Mouse (Mus musculus): Measurements from ENCODE around the gene Mlph. TPM values are rescaled to one million over a fixed set of nuclear protein-coding genes. Genes with fewer than 3 reads are reported as not detected.

Gene Mlph
- polyA plus RNA-seq, 1 experiment from 2014 or later, result 0.61 TPM

DNA sequence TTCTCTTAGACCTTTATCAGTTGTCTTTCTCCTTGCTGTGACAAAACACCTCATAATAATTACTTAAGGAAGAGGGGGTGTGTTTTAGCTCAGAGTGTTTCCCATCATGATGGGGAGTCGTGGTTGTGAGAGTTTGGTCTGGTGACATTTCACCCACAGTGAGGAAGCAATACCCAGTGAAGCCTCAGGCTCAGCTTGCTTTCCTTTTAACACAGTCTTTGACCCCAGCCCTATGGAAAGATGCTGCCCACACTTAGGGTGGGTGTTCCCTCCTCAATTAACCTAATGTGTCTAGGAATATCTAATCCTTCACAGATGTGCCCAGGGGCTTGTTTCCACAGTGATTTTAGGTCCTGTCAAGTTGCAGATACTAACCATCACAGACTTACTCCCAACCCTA, 16.9 kb upstream of the Mlph start:
- H3K4me2 ChIP-seq (replicated peaks), result no peak overlapping the region
- no peaks in the 10 kb centered on the region for H3K27me3 ChIP-seq

GRCm38 (mm10) chr1:90899816-90900215, 15.1 kb upstream of the Mlph start:
- ATAC-seq (ENCODE audit: low FRiP score, low read depth), result no peak
- no peak overlapping the region for H3K9ac ChIP-seq (replicated peaks)
- no peak overlapping the region for H3K27ac ChIP-seq (replicated peaks)
- H3K27me3 ChIP-seq, result peaks cover 3% of the 10 kb centered on the region; the same call in 1 of the 2 replicates
- no peak overlapping the region for H3K4me2 ChIP-seq (replicated peaks)
- no peaks in the 10 kb centered on the region for H3K9me3 ChIP-seq
- no peaks in the 10 kb centered on the region for H3K36me3 ChIP-seq
- H3K4me1 ChIP-seq, result no peaks in the 10 kb centered on the region; the same call in 1 of the 2 replicates
- H3K4me3 ChIP-seq, result no peak overlapping the region
- 90% methylated on average over 5 of the region's 5 CpGs for WGBS

More for the DNA sequence above, 16.9 kb upstream of the Mlph start:
- Histone ChIP-seq H3K4me3 (no peak overlapping the region), H3K4me1 (no peaks in the 10 kb centered on the region; the same call in 1 of the 2 replicates), H3K9ac (replicated peaks) (no peak overlapping the region), H3K36me3 (no peaks in the 10 kb centered on the region), H3K27ac (replicated peaks) (no peak overlapping the region), H3K9me3 (no peaks in the 10 kb centered on the region)
- 71% methylated on average over 1 of the region's 1 CpGs for WGBS
- ATAC-seq (ENCODE audit: low FRiP score, low read depth), result no peak

DNA sequence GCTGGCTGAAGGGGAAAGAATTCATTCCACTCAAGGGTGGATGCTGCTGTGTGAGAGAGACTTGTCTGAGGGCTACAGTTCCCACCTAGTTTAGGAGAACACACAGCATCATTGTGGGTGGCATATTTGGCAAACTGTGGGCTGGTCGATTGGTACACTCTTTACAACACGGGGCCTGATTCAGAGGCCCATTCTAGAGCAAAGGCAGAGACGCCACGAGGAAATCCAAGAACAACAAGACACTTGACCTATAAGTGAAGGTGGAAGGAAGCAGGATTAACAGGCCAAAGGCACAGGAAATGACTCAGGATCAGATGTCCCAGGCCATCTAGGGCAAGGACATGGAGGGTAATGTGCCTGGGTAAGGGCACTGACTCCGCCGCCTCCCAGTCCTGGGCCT, 14.5 kb upstream of the Mlph start:
- H3K27me3 ChIP-seq, result peaks cover 3% of the 10 kb centered on the region; the same call in 1 of the 2 replicates
- ATAC-seq (ENCODE audit: low FRiP score, low read depth), result no peak
- H3K9ac ChIP-seq (replicated peaks), result no peak overlapping the region
- no peak overlapping the region for H3K4me3 ChIP-seq
- no peaks in the 10 kb centered on the region for H3K9me3 ChIP-seq
- H3K36me3 ChIP-seq, result no peaks in the 10 kb centered on the region
- H3K27ac ChIP-seq (replicated peaks), result no peak overlapping the region
- H3K4me1 ChIP-seq, result no peaks in the 10 kb centered on the region; the same call in 1 of the 2 replicates
- WGBS, result 84% methylated on average over 6 of the region's 6 CpGs
- no peak overlapping the region for H3K4me2 ChIP-seq (replicated peaks)

- H3K9me3 ChIP-seq, result no peaks in the 10 kb centered on the region
- H3K9ac ChIP-seq (replicated peaks), result no peak overlapping the region
- no peak overlapping the region for H3K27ac ChIP-seq (replicated peaks)
- no peaks in the 10 kb centered on the region; the same call in 1 of the 2 replicates for H3K4me1 ChIP-seq
- H3K4me2 ChIP-seq (replicated peaks), result no peak overlapping the region
- H3K4me3 ChIP-seq, result no peak overlapping the region
- 64% methylated on average over 4 of the region's 4 CpGs for WGBS
- H3K36me3 ChIP-seq, result no peaks in the 10 kb centered on the region
- H3K27me3 ChIP-seq, result peaks cover 3% of the 10 kb centered on the region; the same call in 1 of the 2 replicates
- no peak for ATAC-seq (ENCODE audit: low FRiP score, low read depth)
These were observed 13.6 kb upstream of the Mlph start for GRCm38 (mm10) chr1:90901246-90901645.

- Histone ChIP-seq H3K27ac (replicated peaks) (no peak overlapping the region), H3K4me2 (replicated peaks) (no peak overlapping the region), H3K9me3 (no peaks in the 10 kb centered on the region), H3K36me3 (no peaks in the 10 kb centered on the region), H3K9ac (replicated peaks) (no peak overlapping the region), H3K4me1 (no peaks in the 10 kb centered on the region; the same call in 1 of the 2 replicates), H3K4me3 (no peak overlapping the region), H3K27me3 (peaks cover 3% of the 10 kb centered on the region; the same call in 1 of the 2 replicates)
- no peak for ATAC-seq (ENCODE audit: low FRiP score, low read depth)
- 84% methylated on average over 6 of the region's 6 CpGs for WGBS
These were observed 13.1 kb upstream of the Mlph start for GRCm38 (mm10) chr1:90901681-90902208.

DNA sequence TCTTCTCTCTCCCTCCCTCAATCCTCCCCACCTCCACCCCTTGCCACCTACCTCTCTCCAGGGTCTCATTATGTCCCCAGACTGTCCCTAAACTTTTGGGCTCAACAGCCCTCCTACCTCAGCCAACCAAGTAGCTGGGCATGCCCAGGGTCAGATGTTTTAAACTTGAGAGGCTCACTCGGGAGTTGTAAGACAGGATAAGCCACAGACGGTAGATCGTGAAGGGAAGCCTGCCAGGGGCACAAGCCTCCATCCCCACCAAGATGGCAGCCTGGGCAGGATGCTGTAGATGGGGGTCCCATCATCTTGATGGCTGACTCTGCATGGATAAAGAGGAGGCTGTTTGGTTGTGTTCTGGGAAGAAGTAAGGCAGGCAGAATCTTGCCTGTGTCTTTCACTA, 12.1 kb upstream of the Mlph start:
- Histone ChIP-seq H3K27ac (replicated peaks) (no peak overlapping the region), H3K9me3 (no peaks in the 10 kb centered on the region), H3K9ac (replicated peaks) (no peak overlapping the region), H3K27me3 (peaks cover 3% of the 10 kb centered on the region; the same call in 1 of the 2 replicates), H3K4me3 (no peak overlapping the region), H3K36me3 (no peaks in the 10 kb centered on the region), H3K4me1 (no peaks in the 10 kb centered on the region; the same call in 1 of the 2 replicates), H3K4me2 (replicated peaks) (no peak overlapping the region)
- ATAC-seq (ENCODE audit: low FRiP score, low read depth), result no peak
- 88% methylated on average over 3 of the region's 3 CpGs for WGBS

GRCm38 (mm10) chr1:90903211-90903945, 11.5 kb upstream of the Mlph start:
- H3K27me3 ChIP-seq, result peaks cover 3% of the 10 kb centered on the region; the same call in 1 of the 2 replicates
- no peak overlapping the region; the same call in 1 of the 2 replicates for H3K27ac ChIP-seq (replicated peaks)
- H3K4me3 ChIP-seq, result no peak overlapping the region
- H3K4me2 ChIP-seq (replicated peaks), result no peak overlapping the region
- ATAC-seq (ENCODE audit: low FRiP score, low read depth), result no peak
- H3K4me1 ChIP-seq, result no peaks in the 10 kb centered on the region; the same call in 1 of the 2 replicates
- 48% methylated on average over 3 of the region's 3 CpGs for WGBS
- H3K9ac ChIP-seq (replicated peaks), result no peak overlapping the region
- H3K9me3 ChIP-seq, result no peaks in the 10 kb centered on the region
- H3K36me3 ChIP-seq, result no peaks in the 10 kb centered on the region

DNA sequence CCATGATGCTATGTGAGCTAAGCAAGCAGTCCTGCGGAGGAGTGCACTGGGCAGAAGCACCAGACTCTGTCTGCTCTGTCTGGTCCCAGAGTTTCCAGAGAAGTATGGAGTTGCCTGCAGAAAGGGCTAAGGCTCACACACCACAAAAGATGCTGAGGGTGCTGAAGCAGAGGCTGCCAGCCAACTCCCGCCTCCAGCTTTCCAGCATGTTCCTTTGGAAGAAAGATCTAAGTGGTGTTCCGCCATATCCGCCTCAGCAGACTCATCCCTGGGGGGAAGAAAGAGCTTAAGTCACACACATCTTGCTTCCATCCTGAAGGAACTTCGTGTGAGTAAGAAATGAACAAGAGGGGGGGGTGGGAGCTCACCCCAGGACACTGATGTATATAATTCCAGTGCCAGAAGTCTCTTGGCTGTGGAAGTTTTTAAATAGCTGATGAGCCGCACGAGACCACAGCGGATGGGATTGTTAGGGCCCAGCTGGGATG, 10.9 kb upstream of the Mlph start:
- no peaks in the 10 kb centered on the region for H3K9me3 ChIP-seq
- no peak overlapping the region for H3K9ac ChIP-seq (replicated peaks)
- H3K4me1 ChIP-seq, result no peaks in the 10 kb centered on the region; the same call in 1 of the 2 replicates
- no peaks in the 10 kb centered on the region for H3K36me3 ChIP-seq
- H3K27me3 ChIP-seq, result peaks cover 6% of the 10 kb centered on the region; the same call in 1 of the 2 replicates
- no peak overlapping the region for H3K4me2 ChIP-seq (replicated peaks)
- ATAC-seq (ENCODE audit: low FRiP score, low read depth), result no peak
- WGBS, result 81% methylated on average over 8 of the region's 8 CpGs
- H3K27ac ChIP-seq (replicated peaks), result no peak overlapping the region
- H3K4me3 ChIP-seq, result no peak overlapping the region

DNA sequence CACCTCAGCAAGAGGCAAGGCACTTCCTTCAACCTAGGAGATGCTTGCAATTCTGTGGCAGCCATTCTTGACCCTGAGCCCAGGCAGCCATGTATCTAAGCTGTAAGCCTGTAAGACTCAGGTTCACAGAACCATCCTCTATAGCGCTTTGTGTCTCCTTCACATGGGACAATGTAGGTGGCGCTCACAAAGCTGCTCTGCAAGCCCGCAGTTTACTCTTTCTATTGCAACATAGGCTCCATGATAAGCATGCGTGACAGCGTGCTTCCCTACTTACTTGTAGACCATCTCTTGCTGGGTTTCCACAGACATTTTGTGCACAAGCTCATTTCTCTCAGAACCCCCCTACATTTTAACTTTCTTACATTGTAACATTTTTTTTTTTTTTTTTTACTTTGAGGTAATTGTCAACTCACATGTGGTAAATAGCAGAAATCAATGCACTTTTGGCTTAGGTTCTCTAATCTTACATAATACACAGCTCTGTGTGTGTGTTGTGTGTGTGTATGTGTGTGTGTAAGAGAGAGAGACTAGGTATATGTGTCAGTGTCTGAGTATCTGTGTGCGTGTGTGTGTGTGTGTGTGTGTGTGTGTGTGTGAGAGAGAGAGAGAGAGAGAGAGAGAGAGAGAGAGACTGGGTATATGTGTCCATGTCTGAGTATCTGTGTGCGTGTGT, 10.0 kb upstream of the Mlph start:
- no peaks in the 10 kb centered on the region for H3K9me3 ChIP-seq
- H3K27me3 ChIP-seq, result peaks cover 6% of the 10 kb centered on the region; the same call in 1 of the 2 replicates
- 87% methylated on average over 7 of the region's 7 CpGs for WGBS
- H3K27ac ChIP-seq (replicated peaks), result no peak overlapping the region
- H3K4me1 ChIP-seq, result no peaks in the 10 kb centered on the region; the same call in 1 of the 2 replicates
- no peak overlapping the region for H3K4me2 ChIP-seq (replicated peaks)
- no peak overlapping the region for H3K9ac ChIP-seq (replicated peaks)
- H3K4me3 ChIP-seq, result no peak overlapping the region
- ATAC-seq (ENCODE audit: low FRiP score, low read depth), result no peak
- H3K36me3 ChIP-seq, result no peaks in the 10 kb centered on the region

DNA sequence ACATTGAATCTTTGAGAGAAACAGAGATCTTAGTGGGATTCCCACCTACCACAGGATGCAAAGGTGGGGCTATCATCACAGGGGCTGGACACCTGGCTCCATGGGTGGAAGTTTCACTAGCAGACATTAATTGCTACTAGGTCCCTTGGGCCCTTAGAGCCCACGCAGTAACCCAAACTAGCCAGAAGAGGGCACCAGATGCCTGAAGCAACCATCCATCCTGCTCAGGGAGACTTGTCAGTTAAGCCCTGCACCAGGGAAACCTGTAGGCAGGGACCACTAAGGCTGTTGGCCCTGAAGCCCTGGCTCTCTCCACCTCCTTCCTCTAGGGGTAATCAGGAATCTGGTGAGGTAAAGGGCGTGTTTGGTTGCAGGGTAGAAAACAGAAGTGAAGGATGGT, 8.5 kb upstream of the Mlph start:
- ATAC-seq (ENCODE audit: low FRiP score, low read depth), result no peak
- Histone ChIP-seq H3K9me3 (no peaks in the 10 kb centered on the region), H3K4me1 (no peaks in the 10 kb centered on the region; the same call in 1 of the 2 replicates), H3K4me2 (replicated peaks) (no peak overlapping the region), H3K36me3 (no peaks in the 10 kb centered on the region), H3K27me3 (peaks cover 9% of the 10 kb centered on the region; the same call in 1 of the 2 replicates), H3K4me3 (no peak overlapping the region), H3K27ac (replicated peaks) (no peak overlapping the region), H3K9ac (replicated peaks) (no peak overlapping the region)
- 18% methylated on average over 2 of the region's 2 CpGs for WGBS

- no peak for ATAC-seq (ENCODE audit: low FRiP score, low read depth)
- Histone ChIP-seq H3K27me3 (0 out of 2 replicates have a peak, but pooled peaks cover 6% of the 10 kb centered on the region), H3K4me1 (no peaks in the 10 kb centered on the region), H3K27ac (replicated peaks) (no peak overlapping the region), H3K9me3 (no peaks in the 10 kb centered on the region), H3K36me3 (no peaks in the 10 kb centered on the region), H3K9ac (replicated peaks) (no peak overlapping the region), H3K4me2 (replicated peaks) (no peak overlapping the region), H3K4me3 (no peak overlapping the region)
These were observed 5.7 kb upstream of the Mlph start for GRCm38 (mm10) chr1:90909161-90909560.
